Mouse (Mus musculus) stomach, embryonic 16.5 days (tissue): Measurements from ENCODE around the gene Id2. TPM values are rescaled to one million over a fixed set of nuclear protein-coding genes. Genes with fewer than 3 reads are reported as not detected.

ENCODE experiments used
- ATAC-seq: fragments of 200-750 bp; cut with Nextera tagmentation; 2 replicates; pipeline ENCODE4 v1.8.0; 2017; ENCODE audit warnings: moderate number of reproducible peaks, moderate TSS enrichment; ENCODE audit not compliant: insufficient read depth, low FRiP score
- H3K27ac ChIP-seq: fragments of 300-500 bp; sonication (generic); 2 replicates; pipeline ENCODE4 v1.5.1; 2014; ENCODE audit warnings: low read length
- H3K27me3 ChIP-seq: fragments of 300-500 bp; sonication (generic); 2 replicates; pipeline ENCODE4 v1.6.1; 2014; ENCODE audit warnings: low read length, control low read depth, mixed read lengths; ENCODE audit not compliant: control insufficient read depth, insufficient read depth
- H3K36me3 ChIP-seq: fragments of 300-500 bp; sonication (generic); 2 replicates; pipeline ENCODE4 v1.6.1; 2014; ENCODE audit warnings: low read length; ENCODE audit not compliant: control insufficient read depth, insufficient read depth
- H3K4me1 ChIP-seq: fragments of 300-500 bp; sonication (generic); 2 replicates; pipeline ENCODE4 v1.6.1; 2014; ENCODE audit warnings: low read length, control low read depth, mixed read lengths; ENCODE audit not compliant: control insufficient read depth, insufficient read depth
- H3K4me2 ChIP-seq: fragments of 300-500 bp; sonication (generic); 2 replicates; pipeline ENCODE4 v1.6.1; 2014; ENCODE audit warnings: low read depth, low read length, mixed read lengths
- H3K4me3 ChIP-seq: fragments of 300-500 bp; sonication (generic); replicated peaks from 2 replicates; pipeline ENCODE4 v1.5.1; 2014; ENCODE audit warnings: mild to moderate bottlenecking, low read length
- H3K9ac ChIP-seq: fragments of 300-500 bp; sonication (generic); 2 replicates; pipeline ENCODE4 v1.6.1; 2014; ENCODE audit warnings: low read length
- H3K9me3 ChIP-seq: fragments of 300-500 bp; sonication (generic); replicated peaks from 2 replicates; pipeline ENCODE4 v1.6.1; 2016; ENCODE audit warnings: low read length, control low read depth; ENCODE audit not compliant: control insufficient read depth
- WGBS: fragments of 180-500 bp; shearing (Covaris S2); extraction: QIAGEN DNeasy Blood & Tissue Kit; methylation state at CpG from one replicate; pipeline ENCODE4 v1.1.7; 2014; 5-methylcytosine and 5-hydroxymethylcytosine counted together
- polyA plus RNA-seq: library from polyadenylated mRNA; unstranded; fragments of >200 nt; fragmentation: Nextera tagmentation; extraction: Ambion mirVana; gene quantifications from 2 replicates; pipeline ENCODE4 v1.2.1, GENCODE M21; 2015

Id2 gene
- polyA plus RNA-seq, 1 experiment from 2014 or later, result 324 TPM

DNA sequence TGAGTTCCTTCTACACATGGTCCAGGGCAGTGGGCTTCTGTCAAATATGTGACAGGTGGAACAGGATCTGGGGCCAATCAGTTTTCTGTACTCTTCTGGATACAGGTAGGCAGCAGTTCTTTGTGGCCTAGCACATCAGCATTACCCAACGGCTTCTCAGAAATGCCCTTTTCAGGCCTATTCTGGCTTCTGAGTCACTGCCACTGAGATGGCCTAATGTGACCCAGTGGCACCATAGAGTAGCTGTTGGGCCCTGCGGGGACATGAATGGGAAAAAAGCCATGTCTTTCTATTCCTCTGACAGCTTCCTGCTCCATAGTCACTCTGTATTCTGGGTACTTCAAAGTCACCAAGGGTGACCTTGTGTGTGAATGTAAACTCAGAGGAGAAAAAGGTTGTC lies 15.9 kb upstream of the Id2 start:
- WGBS, result 87% methylated on average over 2 of the region's 2 CpGs

DNA sequence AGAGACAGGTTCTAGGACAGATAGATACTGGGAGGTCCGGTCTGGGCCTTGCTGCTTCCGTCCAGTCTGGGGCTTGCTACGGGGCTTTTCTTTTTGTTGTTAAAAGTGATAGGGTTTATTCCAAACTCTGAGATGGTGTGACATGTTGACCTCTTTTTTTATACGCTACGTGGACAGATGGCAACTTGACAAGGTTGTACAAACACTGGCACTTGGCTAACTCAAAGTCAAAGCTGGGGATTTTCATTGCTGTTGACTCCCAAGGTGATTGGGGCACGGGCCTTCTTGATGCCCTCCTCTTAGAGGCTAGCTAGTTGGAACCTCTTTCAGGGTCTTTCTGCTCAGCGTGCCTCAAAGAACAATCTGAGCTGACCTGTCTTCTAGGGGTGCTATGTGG lies 13.7 kb upstream of the Id2 start:
- Histone ChIP-seq H3K27me3 (no peaks in the 10 kb centered on the region), H3K36me3 (no peaks in the 10 kb centered on the region), H3K9ac (no peak overlapping the region), H3K9me3 (no peaks in the 10 kb centered on the region), H3K4me3 (no peak overlapping the region), H3K4me1 (no peaks in the 10 kb centered on the region), H3K27ac (peak overlapping the region; percentile 17; the same call in 1 of the 2 replicates), H3K4me2 (no peak overlapping the region)
- 68% methylated on average over 7 of the region's 7 CpGs for WGBS
- ATAC-seq, result no peak

More for the DNA sequence above, 15.9 kb upstream of the Id2 start:
- Histone ChIP-seq H3K27ac (no peak overlapping the region), H3K27me3 (no peaks in the 10 kb centered on the region), H3K36me3 (no peaks in the 10 kb centered on the region), H3K9ac (no peak overlapping the region), H3K4me2 (no peak overlapping the region), H3K4me1 (no peaks in the 10 kb centered on the region), H3K9me3 (no peaks in the 10 kb centered on the region), H3K4me3 (no peak overlapping the region)
- ATAC-seq, result no peak

DNA sequence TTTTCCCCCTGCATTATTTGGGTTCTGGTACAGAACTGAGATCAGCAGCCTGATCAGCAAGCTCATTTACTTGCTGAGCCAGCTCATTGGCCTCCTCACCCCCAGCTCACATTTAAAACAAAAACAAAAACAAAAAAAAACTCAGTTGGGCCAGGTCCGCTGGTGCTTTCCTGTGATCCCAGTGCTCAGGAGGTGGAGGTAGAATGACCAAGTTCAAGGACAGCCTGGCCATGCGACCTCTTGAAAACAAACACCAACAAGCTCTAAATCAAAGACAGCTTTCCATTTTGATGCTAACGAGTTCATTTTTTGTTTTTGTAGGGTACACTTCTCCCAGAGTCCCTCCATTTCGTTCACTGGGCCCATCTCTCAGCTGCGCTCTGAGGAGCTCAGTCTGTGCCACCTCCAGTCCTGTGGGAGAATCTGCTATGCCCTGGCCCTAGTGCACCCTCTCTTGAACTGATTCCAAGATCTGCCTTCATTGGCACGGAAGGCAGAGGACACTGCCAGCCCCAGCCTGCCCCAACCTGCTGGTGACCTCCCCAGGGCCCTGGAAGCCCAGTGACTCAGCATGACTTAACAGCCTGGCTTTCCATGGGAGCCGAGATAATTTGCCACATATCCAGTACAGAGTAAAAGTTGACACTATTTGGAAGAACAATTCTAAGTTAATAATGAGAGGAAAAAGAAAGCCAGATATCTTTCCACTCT lies 13.2 kb upstream of the Id2 start:
- ATAC-seq, result peak; percentile 59; the same call in 1 of the 2 replicates
- Histone ChIP-seq H3K27ac (peak overlapping the region; percentile 19; the same call in 1 of the 2 replicates), H3K36me3 (no peaks in the 10 kb centered on the region), H3K4me1 (no peaks in the 10 kb centered on the region), H3K9me3 (no peaks in the 10 kb centered on the region), H3K4me3 (no peak overlapping the region), H3K27me3 (no peaks in the 10 kb centered on the region), H3K9ac (no peak overlapping the region), H3K4me2 (no peak overlapping the region)
- WGBS, result 69% methylated on average over 7 of the region's 7 CpGs

DNA sequence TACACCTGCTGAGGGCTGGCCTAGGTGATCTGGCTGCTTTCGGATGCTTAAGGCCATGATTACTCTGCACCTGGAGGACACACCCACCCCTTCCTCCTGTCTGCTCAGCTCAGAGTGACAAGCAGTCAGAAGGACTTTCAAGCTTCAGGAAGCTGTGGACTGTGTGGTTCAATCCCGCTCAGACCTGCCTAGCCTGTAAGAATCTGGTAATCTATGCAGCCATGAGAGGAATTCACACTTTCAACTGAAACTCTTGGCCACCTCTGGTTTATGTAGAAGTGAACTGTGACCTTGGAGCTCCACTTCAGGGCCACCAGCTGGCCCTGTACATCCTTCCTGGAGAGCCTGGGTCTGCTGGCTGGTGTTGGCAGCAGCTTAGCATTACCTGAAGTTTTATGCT lies 11.9 kb upstream of the Id2 start:
- no peak overlapping the region for H3K9ac ChIP-seq
- H3K27ac ChIP-seq, result peak overlapping the region; percentile 39; the same call in 1 of the 2 replicates
- no peak overlapping the region for H3K4me2 ChIP-seq
- H3K36me3 ChIP-seq, result no peaks in the 10 kb centered on the region
- no peaks in the 10 kb centered on the region for H3K9me3 ChIP-seq
- peak; percentile 55; the same call in 1 of the 2 replicates for ATAC-seq
- no peaks in the 10 kb centered on the region for H3K4me1 ChIP-seq
- WGBS, result 60% methylated on average over 2 of the region's 2 CpGs
- H3K27me3 ChIP-seq, result no peaks in the 10 kb centered on the region
- H3K4me3 ChIP-seq, result no peak overlapping the region

- ATAC-seq, result no peak
- Histone ChIP-seq H3K9me3 (no peaks in the 10 kb centered on the region), H3K4me2 (no peak overlapping the region), H3K4me3 (no peak overlapping the region), H3K27ac (no peak overlapping the region), H3K9ac (no peak overlapping the region), H3K36me3 (no peaks in the 10 kb centered on the region), H3K4me1 (peaks cover 16% of the 10 kb centered on the region; the same call in 1 of the 2 replicates), H3K27me3 (no peaks in the 10 kb centered on the region)
These were observed 7.6 kb upstream of the Id2 start for GRCm38 (mm10) chr12:25104541-25104940.

GRCm38 (mm10) chr12:25103911-25104310 lies 7.0 kb upstream of the Id2 start:
- ATAC-seq, result no peak
- Histone ChIP-seq H3K4me1 (peaks cover 18% of the 10 kb centered on the region; the same call in 1 of the 2 replicates), H3K36me3 (no peaks in the 10 kb centered on the region), H3K4me2 (no peak overlapping the region), H3K9ac (no peak overlapping the region), H3K9me3 (no peaks in the 10 kb centered on the region), H3K27ac (no peak overlapping the region), H3K4me3 (no peak overlapping the region), H3K27me3 (no peaks in the 10 kb centered on the region)
- WGBS, result 62% methylated on average over 6 of the region's 6 CpGs

DNA sequence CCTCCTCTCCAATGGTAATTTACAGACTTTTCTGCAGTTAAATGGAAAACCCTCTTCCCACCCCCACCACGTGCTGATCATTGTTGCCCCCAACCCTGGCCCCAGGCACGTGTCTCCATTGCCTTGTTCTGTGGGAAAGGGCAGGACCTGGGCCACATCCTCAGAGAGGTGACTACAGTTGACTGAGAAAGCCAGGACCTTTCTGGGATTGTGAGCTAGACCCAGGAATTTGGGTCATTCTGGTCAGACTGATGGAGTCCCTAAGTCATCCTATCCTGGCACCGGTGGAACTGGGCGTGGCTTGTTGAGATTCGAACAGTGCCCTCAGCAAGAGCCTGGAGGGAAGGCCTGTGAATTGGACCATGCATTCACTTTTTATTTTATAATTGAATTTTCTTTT lies 4.4 kb upstream of the Id2 start:
- peak overlapping the region; percentile 86 for H3K9ac ChIP-seq
- H3K27ac ChIP-seq, result peak overlapping the region; percentile 99
- no peaks in the 10 kb centered on the region for H3K9me3 ChIP-seq
- 19% methylated on average over 5 of the region's 5 CpGs for WGBS
- peak overlapping the region; percentile 87 for H3K4me2 ChIP-seq
- H3K36me3 ChIP-seq, result no peaks in the 10 kb centered on the region
- peaks cover 32% of the 10 kb centered on the region; the same call in 1 of the 2 replicates for H3K4me1 ChIP-seq
- H3K4me3 ChIP-seq, result peak overlapping the region; percentile 84; the same call in 1 of the 2 replicates
- no peaks in the 10 kb centered on the region for H3K27me3 ChIP-seq
- no peak for ATAC-seq

DNA sequence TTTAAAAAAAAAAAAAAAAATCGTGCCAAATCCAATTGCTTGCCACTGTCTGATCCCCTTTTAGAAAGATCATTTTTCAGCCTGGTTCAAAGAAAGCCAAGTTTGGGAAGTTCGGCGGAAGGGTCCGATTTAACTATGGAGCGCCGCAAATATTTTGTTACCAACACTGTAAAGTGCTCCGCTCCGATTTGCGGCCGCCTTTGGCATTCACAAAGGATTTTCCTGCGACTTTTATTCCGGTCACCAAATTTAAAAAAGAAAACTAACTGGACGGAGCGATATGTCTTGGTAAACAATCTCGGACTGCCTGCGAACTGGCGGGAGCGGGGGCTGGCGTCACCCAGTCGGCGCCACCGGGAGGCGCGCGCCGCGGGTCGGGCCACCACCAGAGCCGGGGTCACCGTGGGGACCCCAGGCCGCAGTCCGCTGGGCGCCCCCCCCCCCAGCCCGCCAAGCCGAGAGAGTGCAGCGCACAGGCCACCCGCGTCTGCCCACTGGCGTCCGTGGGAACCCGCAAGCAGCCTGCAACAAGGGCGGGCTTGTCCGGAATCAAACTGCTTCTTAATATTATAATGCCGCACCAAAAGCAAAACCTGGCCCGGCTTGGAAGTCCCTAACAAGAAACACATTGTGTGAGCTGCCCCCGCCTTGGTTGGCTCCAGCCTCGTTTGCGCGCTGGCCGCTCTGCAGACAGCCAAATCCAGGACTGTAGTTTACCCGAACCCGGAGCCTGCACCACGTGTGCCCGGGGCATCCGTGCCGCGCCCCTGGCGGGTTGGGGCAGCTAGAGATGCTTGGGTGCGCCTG lies 3.7 kb upstream of the Id2 start:
- peaks cover 32% of the 10 kb centered on the region; the same call in 1 of the 2 replicates for H3K4me1 ChIP-seq
- peak overlapping the region; percentile 99 for H3K27ac ChIP-seq
- peak overlapping the region; percentile 86 for H3K9ac ChIP-seq
- H3K4me2 ChIP-seq, result peak overlapping the region; percentile 87
- H3K4me3 ChIP-seq, result peak overlapping the region; percentile 84
- no peak for ATAC-seq
- H3K36me3 ChIP-seq, result no peaks in the 10 kb centered on the region
- under 1% methylated on average over 57 of the region's 59 CpGs for WGBS
- H3K27me3 ChIP-seq, result no peaks in the 10 kb centered on the region
- H3K9me3 ChIP-seq, result no peaks in the 10 kb centered on the region
